Mouse (Mus musculus) monocyte, adult 5-6 weeks (primary cell): ENCODE measurements around the gene Klhdc4. TPM values are rescaled to one million over a fixed set of nuclear protein-coding genes. Genes with fewer than 3 reads are reported as not detected.

Source experiments
- ATAC-seq: fragments of 153-309, 156-312 bp; replicated peaks from 2 replicates; pipeline ENCODE4 v1.8.0; 2017; ENCODE audit warnings: mild to moderate bottlenecking; ENCODE audit not compliant: low TSS enrichment, insufficient number of reproducible peaks, severe bottlenecking, poor library complexity, low FRiP score
- total RNA-seq: library from RNA; stranded (forward); fragments of 200-1000, 200-491, 200-594 nt; gene quantifications from 3 replicates; pipeline ENCODE4 v1.2.3, GENCODE M21; 2017

Klhdc4 gene
- total RNA-seq, 1 experiment from 2014 or later = 53.1 TPM

DNA sequence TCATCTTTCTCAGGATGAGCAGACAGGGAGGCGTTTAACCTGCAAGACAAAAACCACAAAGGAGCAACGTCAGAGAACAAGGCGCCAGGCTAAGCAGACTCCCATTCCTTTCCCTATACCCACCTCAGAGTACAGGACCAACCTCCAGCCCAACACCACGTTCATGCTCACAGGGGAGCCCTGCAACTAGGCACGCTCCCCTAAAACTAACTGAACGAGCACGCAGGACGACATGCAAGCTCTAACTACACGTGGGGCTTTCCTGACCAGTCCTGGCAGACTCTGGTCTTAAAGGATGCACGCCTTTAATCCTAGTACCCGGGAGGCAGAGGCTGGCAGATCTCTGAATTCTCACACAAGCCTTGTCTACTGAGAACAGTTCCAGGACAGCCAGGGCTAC is 8.0 kb downstream of the Klhdc4 start:
- no peak for ATAC-seq

- ATAC-seq = no peak
Observed at GRCm38 (mm10) chr8:121820840-121821239, 8.5 kb downstream of the Klhdc4 start.

GRCm38 (mm10) chr8:121818226-121818625 is 11.1 kb downstream of the Klhdc4 start:
- no peak for ATAC-seq

GRCm38 (mm10) chr8:121811931-121812570 is 17.3 kb downstream of the Klhdc4 start:
- ATAC-seq = no peak

- ATAC-seq = no peak
Observed at GRCm38 (mm10) chr8:121811502-121811901, 17.9 kb downstream of the Klhdc4 start.

DNA sequence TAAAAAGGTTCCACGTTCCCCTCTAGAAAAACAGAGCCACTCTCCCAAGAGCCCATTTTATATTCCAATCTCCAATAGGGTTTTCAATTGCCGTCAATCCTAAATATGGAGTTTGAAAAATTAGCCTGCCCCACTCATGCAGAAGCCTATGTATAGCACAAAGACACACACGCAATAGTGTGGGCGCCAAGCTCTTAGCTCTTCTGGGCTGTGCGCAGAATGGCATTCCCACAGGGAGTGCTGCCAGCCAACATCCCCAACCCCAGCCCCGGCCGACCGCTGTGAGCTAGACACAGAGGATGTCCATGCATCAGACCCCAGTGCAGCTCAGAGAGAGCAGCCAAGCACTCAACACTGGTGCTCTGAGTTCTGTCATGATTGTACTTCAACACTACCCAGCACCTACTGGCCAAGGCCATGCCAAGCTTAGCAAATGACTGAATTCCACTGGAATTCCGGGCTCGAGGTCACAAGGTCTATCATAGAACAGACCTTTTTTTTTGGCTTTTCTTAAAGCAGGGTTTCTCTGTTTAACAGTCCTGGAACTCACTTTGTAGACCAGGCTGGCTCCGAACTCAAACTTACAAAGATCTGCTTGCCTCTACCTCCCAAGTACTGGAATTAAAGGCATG is 19.7 kb downstream of the Klhdc4 start:
- ATAC-seq = no peak

- no peak for ATAC-seq
Observed at GRCm38 (mm10) chr8:121808032-121808431, 21.3 kb downstream of the Klhdc4 start.

GRCm38 (mm10) chr8:121806126-121806525 is 23.2 kb downstream of the Klhdc4 start:
- ATAC-seq = no peak; the same call in 1 of the 2 replicates

DNA sequence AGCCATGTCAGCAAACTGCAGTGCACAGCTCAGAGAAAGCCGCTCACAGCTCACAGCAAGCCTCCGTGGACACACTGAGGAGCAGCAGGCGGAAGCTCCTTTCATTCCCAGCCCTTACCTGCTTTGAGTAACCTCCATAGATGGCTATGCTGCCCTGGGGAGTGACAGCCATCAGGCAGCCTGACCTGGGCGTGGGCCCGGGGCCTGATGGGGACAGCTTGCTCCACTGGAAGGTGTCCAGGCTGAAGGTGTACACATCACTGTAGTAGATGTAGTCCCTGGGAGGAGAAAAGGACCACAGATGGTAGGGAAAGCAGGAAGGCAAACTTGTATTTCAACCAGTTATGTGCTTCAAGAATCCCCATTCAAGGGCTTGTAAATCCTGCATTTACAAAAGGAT is 24.5 kb downstream of the Klhdc4 start:
- ATAC-seq = no peak

DNA sequence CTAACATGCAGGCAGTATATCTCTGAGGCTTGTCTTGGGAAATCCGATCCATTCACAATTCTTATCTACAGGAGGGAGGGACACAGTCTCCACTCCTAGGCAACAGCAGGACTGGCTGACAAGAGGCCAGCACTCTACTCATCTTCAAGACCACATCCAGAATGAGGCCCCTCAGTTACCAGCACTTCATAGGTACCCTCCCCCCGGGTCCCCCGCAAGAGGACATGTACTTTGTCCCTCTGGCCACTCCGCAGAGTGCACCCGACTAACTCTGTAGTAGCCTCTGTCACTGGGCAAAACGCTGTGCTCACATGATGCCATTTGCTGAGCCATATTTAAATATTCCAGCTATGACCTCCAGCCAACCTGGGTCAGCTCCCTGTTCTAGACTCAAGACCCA is 31.0 kb downstream of the Klhdc4 start:
- ATAC-seq = no peak

- ATAC-seq = no peak
Observed at GRCm38 (mm10) chr8:121796406-121796805, 33.0 kb downstream of the Klhdc4 start.

- no peak for ATAC-seq
Observed at GRCm38 (mm10) chr8:121795461-121795860, 33.9 kb downstream of the Klhdc4 start.

DNA sequence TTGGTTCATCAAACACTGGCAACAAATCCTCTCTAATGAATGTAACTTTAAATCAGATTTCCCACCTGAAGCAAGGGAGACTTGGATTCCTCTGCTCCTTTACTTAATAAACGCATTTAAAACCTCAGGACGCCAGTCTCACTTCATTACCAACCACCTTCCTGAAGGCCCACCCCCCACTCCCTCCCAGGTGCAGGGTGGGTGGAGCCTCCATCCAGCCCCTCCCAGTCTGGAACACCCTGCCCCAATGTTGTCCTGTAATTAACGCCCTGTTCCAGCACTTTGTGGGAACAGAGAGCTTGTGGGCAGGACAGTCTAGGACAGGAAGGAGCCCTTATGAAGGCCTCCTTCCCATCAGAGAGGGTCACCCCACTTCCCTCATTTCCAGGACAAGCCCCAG is 35.2 kb downstream of the Klhdc4 start:
- ATAC-seq = no peak

DNA sequence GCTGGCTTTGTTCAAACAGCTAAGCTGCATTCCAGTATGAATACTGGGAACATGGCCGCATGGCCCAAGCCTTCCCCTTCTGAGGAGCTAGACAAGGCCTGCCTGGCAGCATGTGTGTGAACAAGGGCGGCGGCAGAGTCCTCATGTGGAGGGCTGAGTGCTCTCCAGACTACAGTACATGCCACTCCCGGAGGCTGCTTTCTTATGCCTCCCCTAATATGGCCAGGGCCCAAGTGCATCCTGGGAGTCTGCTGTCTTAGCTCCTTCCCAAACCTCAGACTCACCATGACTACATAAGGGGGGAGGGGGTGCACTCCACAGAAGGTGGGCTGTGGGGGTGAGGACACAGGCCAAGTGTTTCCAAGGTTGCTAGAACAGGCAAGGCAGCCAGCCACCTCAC is 36.7 kb downstream of the Klhdc4 start:
- ATAC-seq = no peak

DNA sequence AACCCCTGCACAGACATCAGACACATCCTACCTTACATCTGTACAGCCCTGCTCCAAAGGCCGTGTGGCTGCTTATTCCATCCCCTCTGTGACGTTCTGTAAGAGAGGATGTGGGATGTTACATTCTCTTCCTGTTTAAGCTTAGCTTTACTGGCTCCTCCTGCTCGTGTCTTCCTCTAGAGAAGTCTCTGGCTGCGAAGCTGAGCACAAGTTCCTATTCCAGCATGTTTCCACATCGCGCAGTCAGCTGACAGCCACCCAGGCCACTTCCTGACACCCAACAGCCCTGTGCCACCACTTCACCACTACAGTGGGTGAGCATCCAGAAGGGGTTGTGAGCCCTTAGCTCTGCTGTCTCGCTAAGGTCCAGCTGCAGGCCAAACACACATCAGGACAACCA is 37.2 kb downstream of the Klhdc4 start:
- ATAC-seq = peak; percentile 83

- no peak for ATAC-seq
Observed at GRCm38 (mm10) chr8:121788786-121789185, 40.6 kb downstream of the Klhdc4 start.

DNA sequence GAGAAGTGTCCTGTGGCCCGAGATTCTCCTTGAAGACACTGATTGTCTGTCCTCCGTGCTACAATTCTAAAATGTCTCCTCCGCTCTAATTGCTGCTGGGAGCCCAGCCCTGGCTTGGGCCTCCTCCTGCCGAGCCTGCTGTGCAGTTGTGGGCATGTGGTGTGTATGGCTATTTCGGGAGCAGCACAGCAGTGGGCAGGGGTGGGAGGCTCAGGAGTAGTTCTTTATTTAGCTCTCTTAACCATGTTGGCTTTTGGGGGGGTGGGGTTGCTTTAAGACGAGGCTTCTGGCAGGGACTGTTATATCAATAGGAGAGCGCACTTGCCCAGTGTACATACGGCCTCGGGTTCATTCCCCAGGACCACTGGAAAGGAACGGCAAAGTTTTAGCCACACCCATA is 42.8 kb downstream of the Klhdc4 start:
- ATAC-seq = no peak

DNA sequence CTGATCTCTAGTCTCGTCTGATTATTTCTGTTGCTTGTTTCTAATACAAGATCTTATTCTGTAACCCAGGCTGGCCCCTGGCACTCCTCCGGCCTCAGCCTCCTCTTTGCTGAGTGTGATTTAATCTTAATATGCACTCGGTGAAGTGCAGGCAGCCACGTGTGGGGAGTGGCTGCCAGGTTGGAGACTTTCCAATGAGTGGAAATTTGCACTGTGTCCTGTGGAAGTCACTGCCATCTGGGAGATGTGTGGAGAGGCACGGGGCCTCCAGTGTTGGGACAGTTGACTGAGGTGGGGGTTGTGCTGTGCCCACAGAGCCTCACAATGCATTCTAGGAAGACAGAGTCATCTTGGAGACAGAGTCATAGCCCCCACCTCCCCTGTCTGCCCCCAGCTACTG is 46.9 kb downstream of the Klhdc4 start:
- no peak for ATAC-seq

DNA sequence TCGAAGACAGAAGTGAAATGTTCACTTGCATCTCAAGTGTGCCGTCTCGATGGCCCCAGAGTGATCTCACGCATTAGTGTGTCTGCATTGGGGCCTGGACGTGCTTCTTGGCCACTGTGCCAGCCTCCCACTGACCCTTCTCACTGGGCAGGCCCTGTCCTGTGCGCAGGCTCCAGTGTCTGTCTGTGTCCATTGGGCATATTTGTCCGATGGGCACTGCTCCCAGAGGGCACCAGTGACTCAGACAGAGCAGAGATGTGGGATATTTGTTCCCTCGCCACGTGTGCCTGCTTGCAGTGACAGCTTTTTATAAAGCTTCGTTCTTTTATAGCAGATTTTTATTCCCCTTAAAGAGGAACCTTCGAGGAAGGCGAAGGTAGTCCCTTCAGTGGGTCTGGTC is 55.5 kb downstream of the Klhdc4 start:
- no peak for ATAC-seq

DNA sequence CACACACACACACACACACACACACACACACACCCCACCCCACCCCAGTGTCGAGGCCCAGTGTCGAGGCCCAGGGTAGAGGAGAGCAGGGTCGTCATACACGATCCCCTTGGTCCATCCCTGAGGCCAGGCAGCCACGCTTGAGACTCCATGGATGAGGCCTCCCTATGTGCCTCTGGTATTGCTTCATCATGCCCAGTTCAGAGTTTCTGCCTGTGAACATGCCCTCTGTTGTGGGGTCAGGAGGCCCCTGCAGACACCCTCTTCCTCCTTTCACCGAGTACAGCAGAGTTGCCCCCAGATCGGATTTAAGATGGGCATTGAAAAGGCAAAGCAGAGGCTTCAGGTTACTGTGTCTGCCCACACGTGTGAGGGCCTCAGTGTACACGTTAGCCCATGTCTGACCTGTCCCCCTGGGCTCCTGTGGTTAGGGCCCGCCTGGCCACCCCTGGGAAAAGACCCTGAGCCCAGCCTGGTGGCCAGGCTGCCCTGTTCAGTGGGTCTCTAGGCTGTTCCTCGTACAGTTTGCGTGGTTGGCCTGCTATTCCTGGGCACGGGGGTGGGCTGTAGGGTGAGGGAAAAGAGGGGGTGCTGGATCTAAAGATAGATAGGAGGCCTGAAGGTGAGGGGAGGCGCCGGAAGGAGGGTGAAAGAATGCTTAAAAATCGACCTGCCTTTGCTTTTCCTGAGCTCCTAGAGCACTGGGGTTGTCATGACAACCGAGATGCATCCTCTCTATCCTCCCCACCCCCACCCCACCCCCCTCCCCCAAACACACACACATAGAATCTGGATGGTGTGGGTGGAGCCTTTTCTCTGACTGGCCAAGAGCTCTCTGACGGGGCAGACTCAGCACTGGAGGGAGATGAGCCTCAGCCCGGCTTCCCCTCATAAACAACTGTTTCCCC is 58.3 kb downstream of the Klhdc4 start:
- no peak for ATAC-seq
